Mouse (Mus musculus): ENCODE results near the gene Tll2. TPM values are rescaled to one million over a fixed set of nuclear protein-coding genes. Genes with fewer than 3 reads are reported as not detected.

The Tll2 gene
- total RNA-seq, 2 experiments from 2014 or later: 0.07 to 0.08 TPM

- no peak for DNase-seq
- intact Hi-C loops (cut with DNase I): no loop called here
Measured at GRCm38 (mm10) chr19:41164447-41165095, 42.1 kb downstream of the Tll2 start.

GRCm38 (mm10) chr19:41160388-41160787 lies 46.2 kb downstream of the Tll2 start:
- peak; percentile 37 to 47 for DNase-seq
- intact Hi-C loops (cut with DNase I): no loop called here

GRCm38 (mm10) chr19:41154681-41155080 lies 52.0 kb downstream of the Tll2 start:
- intact Hi-C loops (cut with DNase I): no loop called here
- DNase-seq: no peak

GRCm38 (mm10) chr19:41152462-41152861 lies 54.2 kb downstream of the Tll2 start:
- intact Hi-C loops (cut with DNase I): no loop called here
- DNase-seq: no peak

GRCm38 (mm10) chr19:41152016-41152370 lies 54.6 kb downstream of the Tll2 start:
- DNase-seq: no peak
- intact Hi-C loops (cut with DNase I): no loop called here

- intact Hi-C loops (cut with DNase I): no loop called here
- DNase-seq: no peak
Measured at GRCm38 (mm10) chr19:41151321-41152015, 55.2 kb downstream of the Tll2 start.

GRCm38 (mm10) chr19:41140961-41141360 lies 65.7 kb downstream of the Tll2 start:
- intact Hi-C loops (cut with DNase I): no loop called here
- DNase-seq: no peak

GRCm38 (mm10) chr19:41139629-41140028 lies 67.0 kb downstream of the Tll2 start:
- intact Hi-C loops (cut with DNase I): no loop called here
- DNase-seq: no peak

- intact Hi-C loops (cut with DNase I): no loop called here
- no peak for DNase-seq
Measured at GRCm38 (mm10) chr19:41123009-41123408, 83.6 kb downstream of the Tll2 start.

- intact Hi-C loops (cut with DNase I): no loop called here
- DNase-seq: no peak
Measured at GRCm38 (mm10) chr19:41119924-41120323, 86.7 kb downstream of the Tll2 start.

GRCm38 (mm10) chr19:41118346-41118745 lies 88.3 kb downstream of the Tll2 start:
- intact Hi-C loops (cut with DNase I): no loop called here

GRCm38 (mm10) chr19:41117334-41117733 lies 89.3 kb downstream of the Tll2 start:
- DNase-seq: no peak
- intact Hi-C loops (cut with DNase I): no loop called here

More at GRCm38 (mm10) chr19:41118346-41118745, 88.3 kb downstream of the Tll2 start:
- DNase-seq: no peak

- DNase-seq: no peak
- intact Hi-C loops (cut with DNase I): no loop called here
Measured at GRCm38 (mm10) chr19:41114611-41115010, 92.0 kb downstream of the Tll2 start.

GRCm38 (mm10) chr19:41113911-41114531 lies 92.6 kb downstream of the Tll2 start:
- intact Hi-C loops (cut with DNase I): no loop called here
- no peak for DNase-seq

GRCm38 (mm10) chr19:41112609-41113008 lies 94.0 kb downstream of the Tll2 start:
- no peak for DNase-seq
- intact Hi-C loops (cut with DNase I): no loop called here

GRCm38 (mm10) chr19:41109991-41110390 lies 96.6 kb downstream of the Tll2 start:
- DNase-seq: no peak
- intact Hi-C loops (cut with DNase I): no loop called here

GRCm38 (mm10) chr19:41109496-41109895 lies 97.1 kb downstream of the Tll2 start:
- no peak for DNase-seq
- intact Hi-C loops (cut with DNase I): no loop called here

- DNase-seq: no peak
- intact Hi-C loops (cut with DNase I): no loop called here
Measured at GRCm38 (mm10) chr19:41108666-41109065, 98.0 kb downstream of the Tll2 start.

- intact Hi-C loops (cut with DNase I): no loop called here
Measured at GRCm38 (mm10) chr19:41107530-41107929, 99.1 kb downstream of the Tll2 start.

GRCm38 (mm10) chr19:41104922-41105321 lies 101.7 kb downstream of the Tll2 start:
- intact Hi-C loops (cut with DNase I): loop anchor here (5.0 kb wide), 1 partner anchor 137 kb away; no protein-coding TSS in a partner anchor
- no peak for DNase-seq

More at GRCm38 (mm10) chr19:41107530-41107929, 99.1 kb downstream of the Tll2 start:
- no peak for DNase-seq

- intact Hi-C loops (cut with DNase I): loop anchor here (5.0 kb wide), 1 partner anchor 141 kb away; no protein-coding TSS in a partner anchor
Measured at GRCm38 (mm10) chr19:41101390-41101789, 105.2 kb downstream of the Tll2 start.

More at GRCm38 (mm10) chr19:41101390-41101789, 105.2 kb downstream of the Tll2 start:
- peak; percentile 60 to 81 for DNase-seq

Data from gastrocnemius, postnatal 36 days (tissue).